Mouse (Mus musculus): Measurements from ENCODE around the gene Cirbp. TPM values are rescaled to one million over a fixed set of nuclear protein-coding genes. Genes with fewer than 3 reads are reported as not detected.

Cirbp gene
- polyA plus RNA-seq, 1 experiment: 150 TPM

GRCm38 (mm10) chr10:80154384-80154783 lies 11.4 kb upstream of the Cirbp start:
- Histone ChIP-seq H3K27ac (ENCODE audit: insufficient read depth, low read length) (no peak overlapping the region), H3K4me1 (ENCODE audit: control insufficient read depth, insufficient read depth, low read length) (peaks cover 2% of the 10 kb centered on the region), H3K4me3 (ENCODE audit: insufficient read depth, low read length) (no peak overlapping the region)
- no peak for TF ChIP-seq POLR2A (IDR thresholded peaks at IDR 0.05; ENCODE audit: extremely low read depth, insufficient read depth, low read length)
- TF ChIP-seq CTCF (IDR thresholded peaks at IDR 0.05; ENCODE audit: extremely low read depth, insufficient read depth, low read length): no peak

- no peak for TF ChIP-seq POLR2A (IDR thresholded peaks at IDR 0.05; ENCODE audit: extremely low read depth, insufficient read depth, low read length)
- no peak for TF ChIP-seq CTCF (IDR thresholded peaks at IDR 0.05; ENCODE audit: extremely low read depth, insufficient read depth, low read length)
- H3K4me3 ChIP-seq (ENCODE audit: insufficient read depth, low read length): no peak overlapping the region
- H3K27ac ChIP-seq (ENCODE audit: insufficient read depth, low read length): 0 out of 2 replicates have a peak overlapping the region, but pooled peaks have one; percentile 25
- peaks cover 3% of the 10 kb centered on the region for H3K4me1 ChIP-seq (ENCODE audit: control insufficient read depth, insufficient read depth, low read length)
These were observed 10.5 kb upstream of the Cirbp start for GRCm38 (mm10) chr10:80155277-80155676.

- Histone ChIP-seq H3K27ac (ENCODE audit: insufficient read depth, low read length) (peak overlapping the region; percentile 69), H3K4me1 (ENCODE audit: control insufficient read depth, insufficient read depth, low read length) (peaks cover 6% of the 10 kb centered on the region), H3K4me3 (ENCODE audit: insufficient read depth, low read length) (no peak overlapping the region)
- TF ChIP-seq POLR2A (IDR thresholded peaks at IDR 0.05; ENCODE audit: extremely low read depth, insufficient read depth, low read length): no peak
- TF ChIP-seq CTCF (IDR thresholded peaks at IDR 0.05; ENCODE audit: extremely low read depth, insufficient read depth, low read length): no peak
These were observed 9.6 kb upstream of the Cirbp start for GRCm38 (mm10) chr10:80156002-80156751.

- peaks cover 6% of the 10 kb centered on the region for H3K4me1 ChIP-seq (ENCODE audit: control insufficient read depth, insufficient read depth, low read length)
- H3K27ac ChIP-seq (ENCODE audit: insufficient read depth, low read length): peak overlapping the region; percentile 69
- H3K4me3 ChIP-seq (ENCODE audit: insufficient read depth, low read length): no peak overlapping the region
- no peak for TF ChIP-seq CTCF (IDR thresholded peaks at IDR 0.05; ENCODE audit: extremely low read depth, insufficient read depth, low read length)
- no peak for TF ChIP-seq POLR2A (IDR thresholded peaks at IDR 0.05; ENCODE audit: extremely low read depth, insufficient read depth, low read length)
These were observed 9.1 kb upstream of the Cirbp start for GRCm38 (mm10) chr10:80156752-80157053.

- TF ChIP-seq POLR2A (IDR thresholded peaks at IDR 0.05; ENCODE audit: extremely low read depth, insufficient read depth, low read length) (peak; percentile 16; the same call in 1 of the 2 replicates), CTCF (IDR thresholded peaks at IDR 0.05; ENCODE audit: extremely low read depth, insufficient read depth, low read length) (no peak)
These were observed 8.4 kb upstream of the Cirbp start for GRCm38 (mm10) chr10:80157141-80157929.

GRCm38 (mm10) chr10:80158307-80158986 lies 7.3 kb upstream of the Cirbp start:
- H3K4me3 ChIP-seq (ENCODE audit: insufficient read depth, low read length): no peak overlapping the region
- TF ChIP-seq CTCF (IDR thresholded peaks at IDR 0.05; ENCODE audit: extremely low read depth, insufficient read depth, low read length) (no peak), POLR2A (IDR thresholded peaks at IDR 0.05; ENCODE audit: extremely low read depth, insufficient read depth, low read length) (0 out of 2 replicates have a peak, but pooled peaks have one; percentile 27)
- H3K27ac ChIP-seq (ENCODE audit: insufficient read depth, low read length): peak overlapping the region; percentile 61
- H3K4me1 ChIP-seq (ENCODE audit: control insufficient read depth, insufficient read depth, low read length): peaks cover 6% of the 10 kb centered on the region

More at GRCm38 (mm10) chr10:80157141-80157929, 8.4 kb upstream of the Cirbp start:
- Histone ChIP-seq H3K4me3 (ENCODE audit: insufficient read depth, low read length) (no peak overlapping the region), H3K27ac (ENCODE audit: insufficient read depth, low read length) (peak overlapping the region; percentile 80), H3K4me1 (ENCODE audit: control insufficient read depth, insufficient read depth, low read length) (peaks cover 6% of the 10 kb centered on the region)

GRCm38 (mm10) chr10:80159021-80159560 lies 6.7 kb upstream of the Cirbp start:
- Histone ChIP-seq H3K4me1 (ENCODE audit: control insufficient read depth, insufficient read depth, low read length) (peaks cover 7% of the 10 kb centered on the region), H3K4me3 (ENCODE audit: insufficient read depth, low read length) (peak overlapping the region; percentile 17), H3K27ac (ENCODE audit: insufficient read depth, low read length) (peak overlapping the region; percentile 61)
- TF ChIP-seq CTCF (IDR thresholded peaks at IDR 0.05; ENCODE audit: extremely low read depth, insufficient read depth, low read length) (no peak), POLR2A (IDR thresholded peaks at IDR 0.05; ENCODE audit: extremely low read depth, insufficient read depth, low read length) (0 out of 2 replicates have a peak, but pooled peaks have one; percentile 0)

GRCm38 (mm10) chr10:80159561-80160454 lies 6.0 kb upstream of the Cirbp start:
- Histone ChIP-seq H3K4me3 (ENCODE audit: insufficient read depth, low read length) (peak overlapping the region; percentile 17), H3K27ac (ENCODE audit: insufficient read depth, low read length) (peak overlapping the region; percentile 61), H3K4me1 (ENCODE audit: control insufficient read depth, insufficient read depth, low read length) (peaks cover 10% of the 10 kb centered on the region)
- TF ChIP-seq POLR2A (IDR thresholded peaks at IDR 0.05; ENCODE audit: extremely low read depth, insufficient read depth, low read length) (peak; percentile 62; the same call in 1 of the 2 replicates), CTCF (IDR thresholded peaks at IDR 0.05; ENCODE audit: extremely low read depth, insufficient read depth, low read length) (no peak)
